Mouse (Mus musculus) brown adipose tissue, adult 24 weeks (tissue): ENCODE measurements around the gene Dcun1d5. TPM values are rescaled to one million over a fixed set of nuclear protein-coding genes. Genes with fewer than 3 reads are reported as not detected.

Experiments used
- H3K27ac ChIP-seq: fragments of 200-500 bp; replicated peaks from 2 replicates; pipeline ENCODE4 v1.5.1; 2012; ENCODE audit warnings: low read depth, mild to moderate bottlenecking, low read length
- H3K4me1 ChIP-seq: fragments of 200-500 bp; 2 replicates; pipeline ENCODE4 v1.6.1; 2012; ENCODE audit warnings: low read length, mixed read lengths; ENCODE audit not compliant: control insufficient read depth, insufficient read depth, insufficient read length
- H3K4me3 ChIP-seq: fragments of 200-500 bp; 2 replicates; pipeline ENCODE4 v1.5.1; 2012; ENCODE audit warnings: low read depth, mild to moderate bottlenecking, low read length, moderate library complexity; ENCODE audit not compliant: insufficient read depth
- polyA plus RNA-seq: library from polyadenylated mRNA; stranded (reverse); fragments of >200 nt; gene quantifications from 2 replicates; pipeline ENCODE4 v1.2.4, GENCODE M21; 2012; ENCODE audit not compliant: missing spikeins, insufficient read depth, insufficient read length

Gene Dcun1d5
- polyA plus RNA-seq, 1 experiment: 58.2 TPM

DNA sequence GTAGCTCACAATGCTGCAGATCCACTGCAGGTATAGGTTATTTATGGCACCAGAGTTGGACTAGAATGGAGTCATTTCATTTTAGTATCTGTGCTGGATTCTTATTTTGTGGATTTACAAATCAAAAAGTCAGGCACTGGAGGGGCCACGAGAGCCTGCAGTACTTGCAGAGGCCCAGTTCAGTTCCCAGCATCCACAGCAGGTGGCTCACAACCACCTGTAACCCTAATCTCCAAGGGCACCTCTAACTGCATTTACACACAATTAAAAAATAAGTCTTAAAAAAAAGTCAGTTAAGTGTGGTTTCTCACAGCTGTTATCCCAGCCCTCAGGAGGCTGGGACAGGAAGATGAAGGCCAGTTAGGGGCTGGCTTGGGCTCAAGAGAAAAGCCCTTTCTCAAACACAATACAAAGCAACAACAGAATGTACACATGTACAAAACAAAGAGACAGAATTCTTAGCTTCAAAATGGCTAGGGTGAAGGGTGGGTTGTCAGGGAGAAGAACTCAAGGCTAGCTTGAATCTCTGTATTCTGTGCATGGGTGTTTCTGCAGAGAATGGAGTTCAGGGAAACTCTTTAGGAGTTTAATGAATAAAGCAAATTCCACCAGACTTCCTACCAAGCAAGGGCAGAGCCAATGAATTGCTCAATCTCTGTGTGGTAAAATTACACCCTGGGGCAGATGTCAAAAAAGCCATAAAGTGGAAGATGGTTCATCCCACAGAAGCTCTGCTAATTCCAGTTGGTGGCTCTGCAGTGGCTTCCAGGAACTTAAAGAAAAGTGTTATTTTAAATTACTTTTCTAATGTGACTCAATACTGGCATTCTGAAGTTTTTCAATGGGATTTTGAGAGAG, 68.7 kb downstream of the Dcun1d5 start:
- no peak overlapping the region for H3K4me3 ChIP-seq

More for the DNA sequence above, 68.7 kb downstream of the Dcun1d5 start:
- H3K27ac ChIP-seq: no peak overlapping the region
- no peaks in the 10 kb centered on the region for H3K4me1 ChIP-seq

Other genes starting within 250 kb of the Dcun1d5 start
- 0.58 and 0.79 TPM in 2 replicates for gene Dync2h1, start 74 bp upstream of the Dcun1d5 start, polyA plus RNA-seq
- gene Mmp13, start 88.0 kb downstream of the Dcun1d5 start, polyA plus RNA-seq: 0.52 TPM in 1 of 2 replicates, not detected in the other
- gene Mmp12, start 159.9 kb downstream of the Dcun1d5 start, polyA plus RNA-seq: 2.3 TPM in 1 of 2 replicates, not detected in the other
- not detected in 2 replicates for gene Mmp1b, start 203.5 kb downstream of the Dcun1d5 start, polyA plus RNA-seq